Mouse (Mus musculus) adrenal gland (tissue): Measurements from ENCODE around the gene Tmem231.

Experiments
- intact Hi-C: fragments of 180-260 bp; cut with DNase I; formaldehyde crosslinking; loops from one replicate; pipeline ENCODE4 v1.15.1; 2025

Gene Tmem231

GRCm38 (mm10) chr8:111865130-111865852 is 68.4 kb downstream of the Tmem231 start:
- intact Hi-C loops = no loop called here

GRCm38 (mm10) chr8:111864648-111865047 is 69.0 kb downstream of the Tmem231 start:
- intact Hi-C loops = no loop called here

- intact Hi-C loops = no loop called here
These were observed 70.4 kb downstream of the Tmem231 start for GRCm38 (mm10) chr8:111863280-111863679.
